Mouse (Mus musculus): Measurements from ENCODE around the gene Klf3.

- TF ChIP-seq CTCF (IDR thresholded peaks at IDR 0.05; ENCODE audit: extremely low read depth, insufficient read depth, insufficient read length, insufficient replicate concordance) (no peak), POLR2A (IDR thresholded peaks at IDR 0.05; ENCODE audit: low read depth, low read length) (no peak)
Observed at GRCm38 (mm10) chr5:64780778-64781177, 22.4 kb upstream of the Klf3 start.

Data from spleen, adult 2 months (tissue).